8 mouse cellular contexts compared by ENCODE assay signal in the genomic region with DNA sequence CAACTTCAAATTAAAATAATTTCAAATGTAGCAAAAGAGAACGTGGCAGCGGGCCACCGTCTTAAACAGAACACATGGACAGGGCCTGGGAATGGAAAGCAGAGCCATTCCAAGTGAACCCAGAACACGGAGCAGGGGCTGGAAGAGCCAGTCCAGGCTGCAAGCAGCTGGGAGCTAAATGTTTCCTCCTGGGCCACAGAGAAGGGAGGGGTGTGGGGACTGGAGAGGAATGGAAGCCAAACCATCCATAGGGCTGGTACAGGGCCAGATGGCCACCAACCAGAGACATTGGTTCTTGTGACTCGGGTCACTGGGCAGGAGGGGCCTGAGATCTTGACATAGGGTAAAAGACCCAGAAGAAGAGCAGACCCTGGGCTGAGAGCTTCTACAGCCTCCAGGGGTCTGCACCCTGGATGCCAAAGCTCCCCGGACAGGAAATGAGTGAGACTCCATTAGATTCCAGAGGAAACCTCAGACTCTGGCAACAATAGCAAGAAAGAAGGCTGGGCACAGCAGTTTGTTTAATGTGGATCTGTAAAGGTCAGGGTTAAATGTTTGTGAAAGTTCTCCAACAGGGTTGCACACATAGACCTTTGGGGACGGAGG.
DNase-seq lines count a peak whose midpoint lies in the region; ATAC-seq and TF ChIP-seq lines count a peak whose summit lies in the region.

No protein-coding gene starts in this region.

- ATAC-seq in forebrain, postnatal 0 days, result peak; percentile 88

- H3K36me3 ChIP-seq in forebrain, postnatal 0 days (ENCODE audit: insufficient read depth), result no peaks in the 10 kb centered on the region

- no peaks in the 10 kb centered on the region for H3K9me3 ChIP-seq in forebrain, postnatal 0 days (ENCODE audit: low read length)

- no peak for TF ChIP-seq CTCF in cerebellum, adult 2 months (IDR thresholded peaks at IDR 0.05; ENCODE audit: borderline replicate concordance, insufficient read depth, low read depth, low read length)
- no peak for TF ChIP-seq CTCF in forebrain, postnatal 0 days (IDR thresholded peaks at IDR 0.05; ENCODE audit: low read depth)

- no peaks in the 10 kb centered on the region; the same call in 1 of the 2 replicates for H3K27me3 ChIP-seq in cerebellum, adult 2 months (ENCODE audit: control insufficient read depth, insufficient read depth, low read length)
- no peaks in the 10 kb centered on the region for H3K27me3 ChIP-seq in forebrain, postnatal 0 days (ENCODE audit: insufficient read depth, low read length)

- H3K27ac ChIP-seq in cerebellum, adult 2 months (ENCODE audit: insufficient read depth, low read length), result no peak overlapping the region
- 0 out of 2 replicates have a peak overlapping the region, but pooled peaks have one; percentile 45 for H3K27ac ChIP-seq in forebrain, postnatal 0 days (ENCODE audit: low read depth, low read length)

- H3K4me1 ChIP-seq in cerebellum, adult 2 months (ENCODE audit: control insufficient read depth, insufficient read depth, low read length), result peaks cover 4% of the 10 kb centered on the region; the same call in 1 of the 2 replicates
- 0 out of 2 replicates have a peak, but pooled peaks cover 5% of the 10 kb centered on the region for H3K4me1 ChIP-seq in forebrain, postnatal 0 days (ENCODE audit: insufficient read depth)

- no peak overlapping the region for H3K9ac ChIP-seq in forebrain, postnatal 0 days

- H3K4me2 ChIP-seq in forebrain, postnatal 0 days (ENCODE audit: low read depth), result no peak overlapping the region

- TF ChIP-seq POLR2A in cerebellum, adult 2 months (IDR thresholded peaks at IDR 0.05; ENCODE audit: borderline replicate concordance, insufficient read depth, low read length), result no peak

- no peak overlapping the region for H3K4me3 ChIP-seq in cerebellum, adult 2 months (replicated peaks; ENCODE audit: insufficient read depth, low read depth, low read length)
- no peak overlapping the region for H3K4me3 ChIP-seq in forebrain, postnatal 0 days (ENCODE audit: low read depth, low read length)

- DNase-seq in adrenal gland, adult 2 months, result peak; percentile 75
- peak; percentile 15 to 32 for DNase-seq in cerebellum, adult 2 months
- DNase-seq in forebrain, postnatal 0 days, result peak; percentile 65
- peak; percentile 84 for DNase-seq in heart, postnatal 4 days
- DNase-seq in layer of hippocampus, adult 18-20 months (ENCODE audit: low spot score in 2 of 2), result peak; percentile 19 to 64
- peak; percentile 68 for DNase-seq in lung, postnatal 14 days
- peak; percentile 76 for DNase-seq in testis, postnatal 10 days (ENCODE audit: low spot score)
- no peak for DNase-seq in thymus, postnatal 4 days

- 9% methylated on average over 7 of the region's 7 CpGs for WGBS in cerebellum, adult 2 months
- 25% methylated on average over 7 of the region's 7 CpGs for WGBS in forebrain, postnatal 0 days
